Mouse (Mus musculus) brain, embryonic 14.5 days (tissue): Measurements from ENCODE around the gene Nomo1. TPM values are rescaled to one million over a fixed set of nuclear protein-coding genes. Genes with fewer than 3 reads are reported as not detected.

Experiments
- DNase-seq: peaks from one replicate; pipeline ENCODE4 v3.0.0-alpha.2; 2011; ENCODE audit warnings: low read depth
- CTCF ChIP-seq: fragments of 200-500 bp; IDR thresholded peaks from 2 replicates; pipeline ENCODE4 v1.5.1; 2012; ENCODE audit warnings: inconsistent platforms, mild to moderate bottlenecking, moderate library complexity, borderline replicate concordance; ENCODE audit not compliant: insufficient read depth, insufficient read length; ENCODE audit errors: extremely low read depth
- POLR2A ChIP-seq: fragments of 200-500 bp; IDR thresholded peaks from 2 replicates; pipeline ENCODE4 v1.6.1; 2012; ENCODE audit warnings: mild to moderate bottlenecking, inconsistent platforms, borderline replicate concordance; ENCODE audit not compliant: poor library complexity, insufficient read depth, insufficient read length, severe bottlenecking; ENCODE audit errors: extremely low read depth
- polyA plus RNA-seq: library from polyadenylated mRNA; depleted of rRNA; stranded (reverse); fragments of >200 nt; gene quantifications from 2 replicates; pipeline ENCODE4 v1.2.3, GENCODE M21; 2012; rRNA removed

The Nomo1 gene
- 38.5 and 52.6 TPM in 2 replicates for polyA plus RNA-seq

- TF ChIP-seq CTCF: peak; percentile 91
- peak; percentile 93 for TF ChIP-seq POLR2A
- DNase-seq: peak; percentile 99
Measured at GRCm38 (mm10) chr7:46033109-46033869, at the start of gene Nomo1. Nomo1 (plus strand) TSS chr7:46033698.

- no peak for DNase-seq
- TF ChIP-seq CTCF: no peak
- no peak for TF ChIP-seq POLR2A
Measured at GRCm38 (mm10) chr7:45986893-45987292, 46.6 kb upstream of the Nomo1 start.

GRCm38 (mm10) chr7:45988344-45988743, 45.2 kb upstream of the Nomo1 start:
- TF ChIP-seq POLR2A (no peak), CTCF (no peak)
- no peak for DNase-seq

- DNase-seq: no peak
- TF ChIP-seq POLR2A (no peak), CTCF (no peak)
Measured at GRCm38 (mm10) chr7:45992470-45992869, 41.0 kb upstream of the Nomo1 start.

- no peak for DNase-seq
- TF ChIP-seq CTCF (no peak), POLR2A (no peak)
Measured at GRCm38 (mm10) chr7:46000577-46000976, 32.9 kb upstream of the Nomo1 start.

- DNase-seq: no peak
- TF ChIP-seq CTCF (no peak), POLR2A (no peak)
Measured at GRCm38 (mm10) chr7:46002748-46003147, 30.8 kb upstream of the Nomo1 start.

- DNase-seq: peak; percentile 84
- peak; percentile 82; the same call in 1 of the 2 replicates for TF ChIP-seq CTCF
- TF ChIP-seq POLR2A: no peak
Measured at GRCm38 (mm10) chr7:46009578-46009977, 23.9 kb upstream of the Nomo1 start.

- TF ChIP-seq CTCF: no peak
- DNase-seq: no peak
Measured at GRCm38 (mm10) chr7:46012121-46012520, 21.4 kb upstream of the Nomo1 start.

GRCm38 (mm10) chr7:46013266-46014010, 20.1 kb upstream of the Nomo1 start:
- no peak for TF ChIP-seq CTCF
- no peak for TF ChIP-seq POLR2A
- peak; percentile 73 for DNase-seq

- no peak for TF ChIP-seq CTCF
- TF ChIP-seq POLR2A: no peak
- peak; percentile 20 for DNase-seq
Measured at GRCm38 (mm10) chr7:46019594-46019993, 13.9 kb upstream of the Nomo1 start.

- TF ChIP-seq CTCF: no peak
- no peak for TF ChIP-seq POLR2A
- no peak for DNase-seq
Measured at GRCm38 (mm10) chr7:46021951-46022350, 11.5 kb upstream of the Nomo1 start.
